Mouse (Mus musculus): ENCODE results near the gene Lrp1.

- no peak for TF ChIP-seq POLR2A (IDR thresholded peaks at IDR 0.05; ENCODE audit: low read depth, low read length)
- TF ChIP-seq CTCF (IDR thresholded peaks at IDR 0.05; ENCODE audit: borderline replicate concordance, insufficient read depth, low read length) = no peak
Measured at GRCm38 (mm10) chr10:127605756-127606155, 15.2 kb downstream of the Lrp1 start.

Measured in embryonic fibroblast, embryonic 13.5 days (primary cell).